Mouse (Mus musculus): ENCODE data around the gene Hgf. TPM values are rescaled to one million over a fixed set of nuclear protein-coding genes. Genes with fewer than 3 reads are reported as not detected.

The Hgf gene
- 1.6 and 1.7 TPM in 2 replicates for polyA plus RNA-seq (2021; fragmentation: Nextera tagmentation)
- long read RNA-seq, experiment 1, partial matches to known transcripts, result 2 of 3 reads
- long read RNA-seq, experiment 1, other reads (novel, unspliced or antisense), result 0 of 3 reads
- long read RNA-seq, experiment 2, partial matches to known transcripts, result 4 of 6 reads
- long read RNA-seq, experiment 2, other reads (novel, unspliced or antisense), result 0 of 6 reads

GRCm38 (mm10) chr5:16553304-16554047 is at the start of gene Hgf:
TSS of gene Hgf (plus strand) at chr5:16553495.

Other genes starting within 250 kb of the Hgf start
- gene Gm28710, start 238.3 kb downstream of the Hgf start, polyA plus RNA-seq (2021; fragmentation: Nextera tagmentation), result not detected in 2 replicates